Mouse (Mus musculus) effector memory CD4-positive, alpha-beta T cell, adult 7 months (primary cell): Measurements from ENCODE around the gene Gm6377. TPM values are rescaled to one million over a fixed set of nuclear protein-coding genes. Genes with fewer than 3 reads are reported as not detected.

ENCODE experiments used
- polyA plus RNA-seq: library from polyadenylated mRNA; unstranded; fragments of 100-300 nt; shearing (Covaris generic); gene quantifications from one replicate; pipeline ENCODE4 v1.2.1, GENCODE M21; 2017

The Gm6377 gene
- not detected for polyA plus RNA-seq

GRCm38 (mm10) chrX:109196468-109196867 is at the start of gene Gm6377:
Gene Gm6377, plus strand, starts transcription at chrX:109196756.

Other genes with a start within 250 kb of the Gm6377 start
- gene Hmgn5, start 183.4 kb upstream of the Gm6377 start, polyA plus RNA-seq, result 10.1 TPM
- gene Sh3bgrl, start 101.4 kb upstream of the Gm6377 start, polyA plus RNA-seq, result 49.7 TPM